In genomic region chr2:179973871-179974628, GRCm38 (mm10) we compare ENCODE assay signal across 7 mouse cellular contexts. TPM values are rescaled to one million over a fixed set of nuclear protein-coding genes. Genes with fewer than 3 reads are reported as not detected.
DNase-seq lines count a peak whose midpoint lies in the region; ATAC-seq lines count a peak whose summit lies in the region.

No protein-coding gene starts in this region.

- H3K9me3 ChIP-seq in forebrain, embryonic 12.5 days: no peaks in the 10 kb centered on the region
- no peaks in the 10 kb centered on the region for H3K9me3 ChIP-seq in hindbrain, embryonic 16.5 days (ENCODE audit: control insufficient read depth, low read length)
- H3K9me3 ChIP-seq in midbrain, embryonic 14.5 days (ENCODE audit: control insufficient read depth, low read length): no peaks in the 10 kb centered on the region

- H3K4me3 ChIP-seq in forebrain, embryonic 12.5 days (replicated peaks): peak overlapping the region; percentile 77
- H3K4me3 ChIP-seq in hindbrain, embryonic 16.5 days (ENCODE audit: low read length): peak overlapping the region; percentile 78
- peak overlapping the region; percentile 69 for H3K4me3 ChIP-seq in midbrain, embryonic 14.5 days (replicated peaks; ENCODE audit: low read depth, low read length)

- H3K27me3 ChIP-seq in forebrain, embryonic 12.5 days: no peaks in the 10 kb centered on the region
- no peaks in the 10 kb centered on the region for H3K27me3 ChIP-seq in hindbrain, embryonic 16.5 days (replicated peaks; ENCODE audit: control insufficient read depth, insufficient read depth, low read length)
- H3K27me3 ChIP-seq in midbrain, embryonic 14.5 days (ENCODE audit: control insufficient read depth, insufficient read depth, low read length): no peaks in the 10 kb centered on the region

- H3K4me1 ChIP-seq in forebrain, embryonic 12.5 days: peaks cover 69% of the 10 kb centered on the region
- H3K4me1 ChIP-seq in hindbrain, embryonic 16.5 days (ENCODE audit: control insufficient read depth, insufficient read depth, low read depth, low read length): peaks cover 43% of the 10 kb centered on the region
- peaks cover 47% of the 10 kb centered on the region for H3K4me1 ChIP-seq in midbrain, embryonic 14.5 days (ENCODE audit: control insufficient read depth, insufficient read depth, low read length)

- no peak for ATAC-seq in forebrain, embryonic 12.5 days (ENCODE audit: low FRiP score)
- no peak for ATAC-seq in hindbrain, embryonic 16.5 days
- no peak for ATAC-seq in midbrain, embryonic 14.5 days (ENCODE audit: low FRiP score, low TSS enrichment)

- no peak overlapping the region for H3K27ac ChIP-seq in forebrain, embryonic 12.5 days
- H3K27ac ChIP-seq in hindbrain, embryonic 16.5 days (ENCODE audit: low read depth, low read length): no peak overlapping the region
- H3K27ac ChIP-seq in midbrain, embryonic 14.5 days (replicated peaks; ENCODE audit: low read depth, low read length): no peak overlapping the region

- 41% methylated on average over 8 of the region's 8 CpGs for WGBS in forebrain, embryonic 12.5 days
- 25% methylated on average over 8 of the region's 8 CpGs for WGBS in hindbrain, embryonic 16.5 days
- 24% methylated on average over 8 of the region's 8 CpGs for WGBS in midbrain, embryonic 14.5 days

- H3K4me2 ChIP-seq in forebrain, embryonic 12.5 days: peak overlapping the region; percentile 100
- peak overlapping the region; percentile 100 for H3K4me2 ChIP-seq in hindbrain, embryonic 16.5 days (ENCODE audit: low read length)
- peak overlapping the region; percentile 99 for H3K4me2 ChIP-seq in midbrain, embryonic 14.5 days (ENCODE audit: low read length)

- peak; percentile 39 for DNase-seq in thymus, postnatal 14 days
- no peak for DNase-seq in thymus, postnatal 10 days (ENCODE audit: low spot score in 2 of 2)
- DNase-seq in midbrain, embryonic 14.5 days: peak; percentile 17
- DNase-seq in gastrocnemius, postnatal 25 days: no peak
- DNase-seq in layer of hippocampus, postnatal 10 days (ENCODE audit: low spot score in 2 of 2): no peak

- no peaks in the 10 kb centered on the region for H3K36me3 ChIP-seq in forebrain, embryonic 12.5 days (replicated peaks)
- H3K36me3 ChIP-seq in hindbrain, embryonic 16.5 days (ENCODE audit: control insufficient read depth, insufficient read depth, low read length): no peaks in the 10 kb centered on the region
- H3K36me3 ChIP-seq in midbrain, embryonic 14.5 days (ENCODE audit: control insufficient read depth, insufficient read depth, low read length): no peaks in the 10 kb centered on the region

- H3K9ac ChIP-seq in forebrain, embryonic 12.5 days: peak overlapping the region; percentile 84
- H3K9ac ChIP-seq in hindbrain, embryonic 16.5 days (ENCODE audit: low read depth, low read length): peak overlapping the region; percentile 90
- peak overlapping the region; percentile 92 for H3K9ac ChIP-seq in midbrain, embryonic 14.5 days (replicated peaks; ENCODE audit: low read length)

RNA-seq across cellular contexts. Expression of gene Taf4, which starts 2.4 kb away (rescaled TPM):
- polyA plus RNA-seq in forebrain, embryonic 12.5 days (2016; fragmentation: Nextera tagmentation; extraction: Ambion mirVana): 5.2 and 5.8 TPM in 2 replicates
- polyA plus RNA-seq in hindbrain, embryonic 16.5 days (2015; fragmentation: Nextera tagmentation; extraction: Ambion mirVana): 2.8 and 3.0 TPM in 2 replicates
- polyA plus RNA-seq in midbrain, embryonic 14.5 days (2014; fragmentation: Nextera tagmentation; extraction: Ambion mirVana): 5.4 and 5.9 TPM in 2 replicates
- total RNA-seq in gastrocnemius, postnatal 25 days (2021): 1 to 10 TPM; 7.2 to 9.9 TPM
- 10 to 100 TPM; 18.7 to 19.0 TPM for total RNA-seq in layer of hippocampus, postnatal 10 days (2021)

RNA-seq across cellular contexts. Expression of gene Lsm14b, which starts 50.7 kb away (rescaled TPM):
- polyA plus RNA-seq in forebrain, embryonic 12.5 days (2016; fragmentation: Nextera tagmentation; extraction: Ambion mirVana): 15.4 and 15.7 TPM in 2 replicates
- 9.3 and 17.8 TPM in 2 replicates for polyA plus RNA-seq in hindbrain, embryonic 16.5 days (2015; fragmentation: Nextera tagmentation; extraction: Ambion mirVana)
- 21.2 and 35.9 TPM in 2 replicates for polyA plus RNA-seq in midbrain, embryonic 14.5 days (2014; fragmentation: Nextera tagmentation; extraction: Ambion mirVana)
- total RNA-seq in gastrocnemius, postnatal 25 days (2021): 10 to 100 TPM; 39.7 to 43.9 TPM
- total RNA-seq in layer of hippocampus, postnatal 10 days (2021): 100 to 1,000 TPM; 129 to 134 TPM

Comparison
In these comparisons a context has a peak if more than half of its experiments do, and no peak if none do; other contexts are left out.
1. DNase-seq: peak in thymus, postnatal 14 days (single experiment) and midbrain, embryonic 14.5 days (single experiment); none in thymus, postnatal 10 days (0 of 2), gastrocnemius, postnatal 25 days (single experiment) and layer of hippocampus, postnatal 10 days (0 of 2).
2. Peak in every context shown above with its lines, with median percentiles within 50 percentile points of each other: H3K4me2 ChIP-seq, H3K4me3 ChIP-seq and H3K9ac ChIP-seq.